Mouse (Mus musculus): ENCODE measurements around the gene Ntn5.

The Ntn5 gene

DNA sequence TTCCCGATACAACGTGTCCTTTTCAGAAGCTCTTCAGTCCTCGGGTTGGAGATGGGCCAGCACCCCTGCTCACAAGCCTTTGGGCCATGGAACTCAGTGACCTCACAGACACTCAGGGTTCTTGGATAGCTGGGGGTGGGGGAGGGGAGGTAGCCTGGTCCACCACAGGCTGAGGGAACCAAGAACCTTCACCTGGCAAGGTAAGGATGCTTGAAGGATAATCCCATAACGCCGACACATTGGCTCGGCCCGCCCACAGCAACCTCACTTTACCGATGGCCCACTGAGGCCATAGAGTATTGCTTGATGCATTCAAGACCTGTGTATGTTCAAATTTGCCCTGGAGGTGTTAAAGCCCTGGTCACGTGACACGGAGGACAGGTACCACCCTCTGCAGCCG lies 41.9 kb downstream of the Ntn5 start, which contains the start of gene Spaca4:
TSS of gene Spaca4 (minus strand) at position 101 of the 400 bp plus-strand sequence.
- in situ Hi-C loops (cut with MboI, MseI) = no loop called here

GRCm38 (mm10) chr7:45726419-45726818 lies 42.6 kb downstream of the Ntn5 start:
- in situ Hi-C loops (cut with MboI, MseI) = no loop called here

- in situ Hi-C loops (cut with MboI, MseI) = no loop called here
These were observed 43.8 kb downstream of the Ntn5 start for GRCm38 (mm10) chr7:45727625-45728024.

- in situ Hi-C loops (cut with MboI, MseI) = loop anchor here (5.0 kb wide), 2 partner anchors 81 to 211 kb away; partner anchors contain the start of gene Cyth2
These were observed 47.1 kb downstream of the Ntn5 start for GRCm38 (mm10) chr7:45730727-45731431.

- in situ Hi-C loops (cut with MboI, MseI) = loop anchor here (5.0 kb wide), 2 partner anchors 79 to 209 kb away; partner anchors contain the start of gene Cyth2
These were observed 49.7 kb downstream of the Ntn5 start for GRCm38 (mm10) chr7:45733477-45733876.

GRCm38 (mm10) chr7:45739162-45739763 lies 55.4 kb downstream of the Ntn5 start:
- in situ Hi-C loops (cut with MboI, MseI) = no loop called here

DNA sequence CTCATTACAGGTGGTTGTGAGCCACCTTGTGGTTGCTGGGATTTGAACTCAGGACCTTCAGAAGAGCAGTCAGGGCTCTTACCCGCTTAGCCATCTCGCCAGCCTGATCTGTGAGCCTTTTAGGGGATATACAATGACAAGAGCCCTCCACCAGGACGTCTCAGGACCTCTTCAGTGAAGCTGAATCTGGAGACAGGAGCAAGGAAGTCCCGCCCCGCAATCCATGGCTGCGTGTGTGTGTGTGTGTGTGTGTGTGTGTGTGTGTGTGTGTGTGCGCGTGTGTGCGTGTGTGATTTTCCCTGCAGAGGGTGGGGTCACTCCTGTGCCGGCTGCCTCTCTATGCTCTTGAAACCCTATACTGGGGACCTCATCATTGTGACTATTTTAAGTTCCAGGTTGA lies 56.0 kb downstream of the Ntn5 start:
- in situ Hi-C loops (cut with MboI, MseI) = loop anchor here (5.0 kb wide), 1 partner anchor 182 kb away; the partner anchor contains the start of genes Ccdc114 and Emp3

DNA sequence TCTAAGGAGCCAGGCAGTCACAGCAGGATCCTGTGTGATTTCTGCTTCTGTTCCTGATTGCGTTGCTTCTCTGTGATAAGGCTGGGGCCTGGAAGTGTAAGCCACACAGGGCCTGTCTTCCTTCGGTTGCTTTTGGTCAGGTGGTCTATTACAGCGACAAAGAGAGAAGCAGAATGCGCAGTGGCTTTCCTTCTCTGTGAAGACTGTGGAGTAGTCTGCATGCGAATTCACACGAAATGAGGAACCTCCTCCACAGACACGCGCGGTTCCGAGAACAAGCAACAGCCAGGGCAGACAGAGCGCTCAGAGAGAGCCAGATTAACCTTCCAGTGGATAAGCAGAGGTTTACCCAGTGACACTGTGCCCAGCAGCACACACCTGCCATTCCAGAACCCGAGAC lies 57.5 kb downstream of the Ntn5 start:
- in situ Hi-C loops (cut with MboI, MseI) = loop anchor here (5.0 kb wide), 1 partner anchor 181 kb away; the partner anchor contains the start of genes Ccdc114 and Emp3

DNA sequence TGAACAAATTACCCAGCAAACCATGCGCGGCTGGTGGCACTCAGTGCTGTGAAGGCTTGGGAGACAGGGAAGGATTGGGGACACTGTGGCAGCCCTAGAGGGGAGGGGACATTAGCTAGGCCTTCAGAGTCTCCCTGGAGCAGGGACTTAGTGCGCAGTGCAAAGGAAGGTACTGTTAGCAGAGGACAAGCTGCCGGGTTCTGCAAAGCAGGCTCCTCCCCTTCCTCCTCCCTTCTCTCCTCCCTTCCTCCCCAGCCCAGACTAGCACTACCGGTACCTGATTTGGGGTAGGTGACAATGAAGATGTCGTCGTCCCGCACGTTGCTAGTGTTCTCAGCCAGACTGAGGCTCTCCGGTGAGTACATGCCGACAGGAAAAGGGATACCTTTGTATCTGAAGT lies 58.0 kb downstream of the Ntn5 start:
- in situ Hi-C loops (cut with MboI, MseI) = loop anchor here (5.0 kb wide), 1 partner anchor 181 kb away; the partner anchor contains the start of genes Ccdc114 and Emp3

- in situ Hi-C loops (cut with MboI, MseI) = loop anchor here (5.0 kb wide), 1 partner anchor 180 kb away; the partner anchor contains the start of genes Ccdc114 and Emp3
These were observed 58.5 kb downstream of the Ntn5 start for GRCm38 (mm10) chr7:45742338-45742737.

All from T-helper 2 cell (primary cell).